Mouse (Mus musculus) megakaryocyte, embryonic 14.5 days (primary cell): ENCODE measurements around the gene Mafb. TPM values are rescaled to one million over a fixed set of nuclear protein-coding genes. Genes with fewer than 3 reads are reported as not detected.

ENCODE experiments used
- H3K27me3 ChIP-seq: replicated peaks from 2 replicates; pipeline ENCODE3; 2012; ENCODE audit warnings: inconsistent platforms
- H3K36me3 ChIP-seq: replicated peaks from 2 replicates; pipeline ENCODE3; 2012; ENCODE audit warnings: low read length, inconsistent platforms, mixed read lengths
- H3K4me1 ChIP-seq: 2 replicates; pipeline ENCODE4 v1.6.1; 2012; ENCODE audit warnings: inconsistent platforms
- H3K4me3 ChIP-seq: replicated peaks from 2 replicates; pipeline ENCODE3; 2012; ENCODE audit warnings: moderate library complexity, mild to moderate bottlenecking, inconsistent platforms
- H3K9me3 ChIP-seq: 2 replicates; pipeline ENCODE4 v1.6.1; 2012; ENCODE audit warnings: inconsistent platforms
- FLI1 ChIP-seq: IDR thresholded peaks from 2 replicates; pipeline ENCODE4 v1.6.1; 2012; ENCODE audit warnings: low read length, inconsistent platforms, mixed read lengths
- GATA1 ChIP-seq: IDR thresholded peaks from 3 replicates; pipeline ENCODE4 v1.6.1; 2012; ENCODE audit warnings: mixed read lengths, low read length, inconsistent platforms, borderline replicate concordance
- polyA plus RNA-seq: library from polyadenylated mRNA; stranded (reverse); fragments of >175 nt; gene quantifications from 2 replicates; pipeline ENCODE4 v1.2.3, GENCODE M21; 2012; ENCODE audit warnings: low replicate concordance; ENCODE audit not compliant: insufficient read depth

Mafb gene
- polyA plus RNA-seq, 1 experiment = 26.8 TPM

- TF ChIP-seq FLI1 = no peak
- TF ChIP-seq GATA1 = no peak
- Histone ChIP-seq H3K9me3 (no peaks in the 10 kb centered on the region), H3K27me3 (no peaks in the 10 kb centered on the region), H3K36me3 (no peaks in the 10 kb centered on the region), H3K4me3 (no peak overlapping the region), H3K4me1 (peaks cover 5% of the 10 kb centered on the region; the same call in 1 of the 2 replicates)
These were observed 38.0 kb downstream of the Mafb start for GRCm38 (mm10) chr2:160328886-160329285.

- H3K9me3 ChIP-seq = no peaks in the 10 kb centered on the region
- TF ChIP-seq GATA1 (no peak), FLI1 (no peak)
- peaks cover 5% of the 10 kb centered on the region; the same call in 1 of the 2 replicates for H3K4me1 ChIP-seq
- H3K36me3 ChIP-seq = no peaks in the 10 kb centered on the region
- H3K27me3 ChIP-seq = no peaks in the 10 kb centered on the region
- H3K4me3 ChIP-seq = no peak overlapping the region
These were observed 39.1 kb downstream of the Mafb start for GRCm38 (mm10) chr2:160327716-160328115.

GRCm38 (mm10) chr2:160327167-160327566 is 39.7 kb downstream of the Mafb start:
- Histone ChIP-seq H3K36me3 (no peaks in the 10 kb centered on the region), H3K4me3 (no peak overlapping the region), H3K27me3 (no peaks in the 10 kb centered on the region), H3K9me3 (no peaks in the 10 kb centered on the region), H3K4me1 (peaks cover 5% of the 10 kb centered on the region; the same call in 1 of the 2 replicates)
- no peak for TF ChIP-seq FLI1
- TF ChIP-seq GATA1 = no peak

GRCm38 (mm10) chr2:160325105-160325644 is 41.7 kb downstream of the Mafb start:
- H3K9me3 ChIP-seq = no peaks in the 10 kb centered on the region
- TF ChIP-seq GATA1 (no peak), FLI1 (no peak)
- no peaks in the 10 kb centered on the region for H3K27me3 ChIP-seq
- no peak overlapping the region for H3K4me3 ChIP-seq
- H3K36me3 ChIP-seq = no peaks in the 10 kb centered on the region
- H3K4me1 ChIP-seq = peaks cover 5% of the 10 kb centered on the region; the same call in 1 of the 2 replicates

- Histone ChIP-seq H3K27me3 (no peaks in the 10 kb centered on the region), H3K4me3 (no peak overlapping the region), H3K9me3 (no peaks in the 10 kb centered on the region), H3K36me3 (no peaks in the 10 kb centered on the region), H3K4me1 (no peaks in the 10 kb centered on the region; the same call in 1 of the 2 replicates)
- no peak for TF ChIP-seq FLI1
These were observed 45.0 kb downstream of the Mafb start for GRCm38 (mm10) chr2:160321829-160322228.

- Histone ChIP-seq H3K36me3 (no peaks in the 10 kb centered on the region), H3K9me3 (no peaks in the 10 kb centered on the region), H3K4me1 (no peaks in the 10 kb centered on the region), H3K4me3 (no peak overlapping the region), H3K27me3 (no peaks in the 10 kb centered on the region)
- TF ChIP-seq FLI1 = no peak
- TF ChIP-seq GATA1 = no peak
These were observed 48.6 kb downstream of the Mafb start for GRCm38 (mm10) chr2:160318255-160318654.

Other genes starting within 250 kb of the Mafb start
- not detected in 2 replicates for gene Gm826, start 32.9 kb downstream of the Mafb start, polyA plus RNA-seq